Mouse (Mus musculus) forebrain, embryonic 11.5 days (tissue): Measurements from ENCODE around the gene Gng5. TPM values are rescaled to one million over a fixed set of nuclear protein-coding genes. Genes with fewer than 3 reads are reported as not detected.
A peak's percentile ranks its signal among the peaks of the same experiment; 100 is the strongest.

ENCODE experiments used
- ATAC-seq: fragments of 200-750 bp; cut with Nextera tagmentation; replicated peaks from 2 replicates; pipeline ENCODE4 v1.8.0; 2017; ENCODE audit warnings: moderate TSS enrichment; ENCODE audit not compliant: low FRiP score
- DNase-seq: peaks from one replicate; pipeline ENCODE4 v3.0.0-alpha.2; 2017; ENCODE audit warnings: low spot score
- H3K27ac ChIP-seq: fragments of 300-500 bp; sonication (generic); 2 replicates; pipeline ENCODE4 v1.5.1; 2014; ENCODE audit warnings: low read depth, low read length
- H3K27me3 ChIP-seq: fragments of 300-500 bp; sonication (generic); 2 replicates; pipeline ENCODE4 v1.6.1; 2014; ENCODE audit warnings: mild to moderate bottlenecking, low read length, mixed read lengths; ENCODE audit not compliant: control insufficient read depth, insufficient read depth
- H3K36me3 ChIP-seq: fragments of 300-500 bp; sonication (generic); 2 replicates; pipeline ENCODE4 v1.6.1; 2014; ENCODE audit warnings: mild to moderate bottlenecking, low read length, moderate library complexity, mixed read lengths; ENCODE audit not compliant: control insufficient read depth, insufficient read depth
- H3K4me1 ChIP-seq: fragments of 300-500 bp; sonication (generic); replicated peaks from 2 replicates; pipeline ENCODE4 v1.6.1; 2014; ENCODE audit warnings: low read length, mixed read lengths; ENCODE audit not compliant: control insufficient read depth, insufficient read depth
- H3K4me2 ChIP-seq: fragments of 300-500 bp; sonication (generic); 2 replicates; pipeline ENCODE4 v1.6.1; 2014; ENCODE audit warnings: low read depth, mild to moderate bottlenecking, low read length, moderate library complexity, mixed read lengths; ENCODE audit not compliant: severe bottlenecking
- H3K4me3 ChIP-seq: fragments of 300-500 bp; sonication (generic); 2 replicates; pipeline ENCODE4 v1.5.1; 2014; ENCODE audit warnings: low read depth, low read length
- H3K9ac ChIP-seq: fragments of 300-500 bp; sonication (generic); 2 replicates; pipeline ENCODE4 v1.6.1; 2014; ENCODE audit warnings: low read length
- H3K9me3 ChIP-seq: fragments of 300-500 bp; sonication (generic); 2 replicates; pipeline ENCODE4 v1.6.1; 2016; ENCODE audit warnings: low read length, mixed read lengths; ENCODE audit not compliant: control insufficient read depth
- WGBS: fragments of 180-500 bp; shearing (Covaris S2); extraction: QIAGEN DNeasy Blood & Tissue Kit; methylation state at CpG from one replicate; pipeline ENCODE4 v1.1.7; 2014; 5-methylcytosine and 5-hydroxymethylcytosine counted together
- polyA plus RNA-seq: library from polyadenylated mRNA; unstranded; fragments of >200 nt; fragmentation: Nextera tagmentation; extraction: Ambion mirVana; gene quantifications from 2 replicates; pipeline ENCODE4 v1.2.1, GENCODE M21; 2014

The Gng5 gene
- polyA plus RNA-seq, 1 experiment from 2014 or later: 1,050 TPM

GRCm38 (mm10) chr3:146520798-146521651 is 21.4 kb downstream of the Gng5 start, which contains the start of gene Rpf1:
TSS of gene Rpf1 (minus strand) at chr3:146521429.
- ATAC-seq (peak; percentile 95), DNase-seq (peak; percentile 91)
- no peaks in the 10 kb centered on the region; the same call in 1 of the 2 replicates for H3K36me3 ChIP-seq
- peak within 1 kb of the TSS; percentile 89 for H3K9ac ChIP-seq
- H3K9me3 ChIP-seq: no peaks in the 10 kb centered on the region
- H3K4me1 ChIP-seq: no peaks in the 10 kb centered on the region
- peak within 1 kb of the TSS; percentile 47 for H3K4me2 ChIP-seq
- peak within 1 kb of the TSS; percentile 94 for H3K27ac ChIP-seq
- peak within 1 kb of the TSS; percentile 76 for H3K4me3 ChIP-seq
- WGBS: under 1% methylated on average over 69 of the region's 82 CpGs
- no peaks in the 10 kb centered on the region for H3K27me3 ChIP-seq

- peak; percentile 24; the same call in 1 of the 2 replicates for ATAC-seq
- peak overlapping the region; percentile 47 for H3K4me2 ChIP-seq
- H3K4me1 ChIP-seq: no peaks in the 10 kb centered on the region
- no peak for DNase-seq
- 18% methylated on average over 8 of the region's 8 CpGs for WGBS
- H3K27ac ChIP-seq: peak overlapping the region; percentile 94
- H3K27me3 ChIP-seq: no peaks in the 10 kb centered on the region
- H3K9ac ChIP-seq: peak overlapping the region; percentile 89
- no peaks in the 10 kb centered on the region for H3K9me3 ChIP-seq
- H3K4me3 ChIP-seq: peak overlapping the region; percentile 76
- H3K36me3 ChIP-seq: no peaks in the 10 kb centered on the region; the same call in 1 of the 2 replicates
Observed at GRCm38 (mm10) chr3:146521652-146522020, 22.0 kb downstream of the Gng5 start.

- DNase-seq: no peak
- no peak for ATAC-seq
- H3K27ac ChIP-seq: no peak overlapping the region
- 38% methylated on average over 2 of the region's 2 CpGs for WGBS
- H3K4me3 ChIP-seq: no peak overlapping the region
- no peaks in the 10 kb centered on the region for H3K27me3 ChIP-seq
- no peaks in the 10 kb centered on the region for H3K4me1 ChIP-seq
- H3K9ac ChIP-seq: no peak overlapping the region
- no peaks in the 10 kb centered on the region for H3K36me3 ChIP-seq
- no peaks in the 10 kb centered on the region for H3K9me3 ChIP-seq
- no peak overlapping the region for H3K4me2 ChIP-seq
Observed at GRCm38 (mm10) chr3:146528335-146528734, 28.7 kb downstream of the Gng5 start.

GRCm38 (mm10) chr3:146534986-146535385 is 35.4 kb downstream of the Gng5 start:
- 62% methylated on average over 6 of the region's 6 CpGs for WGBS
- no peaks in the 10 kb centered on the region for H3K36me3 ChIP-seq
- H3K4me2 ChIP-seq: no peak overlapping the region
- no peaks in the 10 kb centered on the region for H3K4me1 ChIP-seq
- H3K27me3 ChIP-seq: no peaks in the 10 kb centered on the region
- ATAC-seq (no peak), DNase-seq (no peak)
- no peak overlapping the region for H3K4me3 ChIP-seq
- H3K27ac ChIP-seq: no peak overlapping the region
- no peaks in the 10 kb centered on the region for H3K9me3 ChIP-seq
- no peak overlapping the region for H3K9ac ChIP-seq

- Histone ChIP-seq H3K4me2 (no peak overlapping the region), H3K4me3 (no peak overlapping the region), H3K27me3 (no peaks in the 10 kb centered on the region), H3K4me1 (no peaks in the 10 kb centered on the region), H3K9ac (no peak overlapping the region), H3K36me3 (no peaks in the 10 kb centered on the region), H3K9me3 (no peaks in the 10 kb centered on the region), H3K27ac (no peak overlapping the region)
- ATAC-seq: no peak
- WGBS: 92% methylated on average over 4 of the region's 4 CpGs
- DNase-seq: no peak
Observed at GRCm38 (mm10) chr3:146540521-146541273, 41.1 kb downstream of the Gng5 start.

GRCm38 (mm10) chr3:146543632-146544031 is 44.0 kb downstream of the Gng5 start:
- no peak overlapping the region for H3K4me2 ChIP-seq
- DNase-seq (no peak), ATAC-seq (no peak)
- no peak overlapping the region for H3K4me3 ChIP-seq
- WGBS: 48% methylated on average over 1 of the region's 1 CpGs
- no peaks in the 10 kb centered on the region for H3K4me1 ChIP-seq
- no peaks in the 10 kb centered on the region for H3K9me3 ChIP-seq
- no peak overlapping the region for H3K9ac ChIP-seq
- no peaks in the 10 kb centered on the region for H3K27me3 ChIP-seq
- H3K36me3 ChIP-seq: no peaks in the 10 kb centered on the region
- no peak overlapping the region for H3K27ac ChIP-seq

- no peaks in the 10 kb centered on the region for H3K4me1 ChIP-seq
- H3K36me3 ChIP-seq: no peaks in the 10 kb centered on the region
- ATAC-seq (no peak), DNase-seq (no peak)
- WGBS: 86% methylated on average over 7 of the region's 7 CpGs
- no peak overlapping the region for H3K27ac ChIP-seq
- no peak overlapping the region for H3K4me3 ChIP-seq
- H3K9ac ChIP-seq: no peak overlapping the region
- H3K9me3 ChIP-seq: no peaks in the 10 kb centered on the region
- H3K27me3 ChIP-seq: no peaks in the 10 kb centered on the region
- H3K4me2 ChIP-seq: no peak overlapping the region
Observed at GRCm38 (mm10) chr3:146554816-146555215, 55.2 kb downstream of the Gng5 start.
